Mouse (Mus musculus): ENCODE results near the gene Fip1l1. TPM values are rescaled to one million over a fixed set of nuclear protein-coding genes. Genes with fewer than 3 reads are reported as not detected.

Gene Fip1l1
- polyA plus RNA-seq, 1 experiment, result 63.2 TPM

DNA sequence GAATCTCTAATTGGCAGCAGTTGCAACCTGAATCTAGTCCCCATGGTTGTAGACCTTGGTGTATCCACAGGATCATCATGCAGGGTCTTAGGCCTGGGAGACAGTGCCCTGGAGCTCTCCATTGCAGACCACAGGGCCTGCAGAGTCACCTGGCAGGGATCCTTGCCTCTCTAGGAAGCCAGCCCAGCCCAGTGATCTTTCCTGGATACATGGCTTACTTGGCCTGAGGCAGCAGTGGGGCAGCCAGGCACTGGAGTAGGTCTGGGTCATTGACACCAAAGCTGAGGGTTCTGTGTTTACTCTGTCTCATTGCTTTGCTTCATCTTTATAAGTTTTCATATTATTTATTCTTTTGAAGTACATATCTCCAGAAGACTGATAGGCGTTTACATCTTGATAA, 25.9 kb downstream of the Fip1l1 start:
- no peak overlapping the region for H3K27ac ChIP-seq (ENCODE audit: insufficient read depth, low read depth, low read length)
- no peak for TF ChIP-seq POLR2A (IDR thresholded peaks at IDR 0.05; ENCODE audit: borderline replicate concordance, low read depth, low read length)
- H3K4me1 ChIP-seq (ENCODE audit: control insufficient read depth, insufficient read depth, low read length), result no peaks in the 10 kb centered on the region
- no peak overlapping the region for H3K4me3 ChIP-seq (ENCODE audit: insufficient read depth, low read length)

DNA sequence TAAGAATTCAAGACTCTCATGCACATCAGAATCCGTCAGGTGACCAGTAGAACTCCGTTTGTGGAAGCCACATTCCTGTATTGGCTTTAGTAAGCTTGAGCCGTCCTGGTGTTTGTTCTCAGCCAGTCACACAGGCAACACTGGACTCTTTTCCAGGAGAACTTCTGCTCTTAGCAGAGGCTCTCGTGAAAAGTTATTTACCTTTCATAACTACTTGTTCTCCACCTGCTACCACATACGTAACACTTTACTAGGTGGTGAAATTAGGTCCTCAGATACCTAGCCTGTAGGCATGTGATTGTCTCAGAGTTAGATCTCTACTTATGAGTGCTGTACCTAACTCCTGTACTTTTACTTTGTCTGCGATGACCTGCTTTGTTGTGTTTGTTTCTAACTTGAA, 36.5 kb downstream of the Fip1l1 start:
- H3K4me3 ChIP-seq (ENCODE audit: insufficient read depth, low read length), result no peak overlapping the region
- TF ChIP-seq CTCF (IDR thresholded peaks at IDR 0.05; ENCODE audit: low read depth, low read length) (no peak), POLR2A (IDR thresholded peaks at IDR 0.05; ENCODE audit: borderline replicate concordance, low read depth, low read length) (no peak)
- peaks cover 2% of the 10 kb centered on the region; the same call in 1 of the 2 replicates for H3K4me1 ChIP-seq (ENCODE audit: control insufficient read depth, insufficient read depth, low read length)
- no peak overlapping the region for H3K27ac ChIP-seq (ENCODE audit: insufficient read depth, low read depth, low read length)

DNA sequence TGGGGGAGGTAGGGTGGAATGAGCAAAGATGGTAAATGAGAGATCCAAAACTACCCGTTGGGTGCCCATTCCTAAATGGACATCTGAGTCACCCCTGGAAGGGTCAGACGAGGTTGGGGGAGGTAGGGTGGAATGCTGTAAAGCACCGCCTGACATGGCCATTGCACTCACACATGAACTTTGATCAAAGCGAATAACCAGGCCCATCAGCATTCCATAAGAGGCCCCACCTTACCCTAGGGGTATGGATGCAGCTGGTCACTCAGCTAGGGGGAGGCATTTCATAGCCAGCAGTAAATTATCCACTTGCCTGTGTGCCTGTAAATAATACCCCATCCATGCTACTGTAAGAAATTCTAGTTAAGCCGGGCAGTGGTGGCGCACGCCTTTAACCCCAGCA, 53.9 kb downstream of the Fip1l1 start:
- TF ChIP-seq CTCF (IDR thresholded peaks at IDR 0.05; ENCODE audit: low read depth, low read length) (no peak), POLR2A (IDR thresholded peaks at IDR 0.05; ENCODE audit: borderline replicate concordance, low read depth, low read length) (no peak)
- Histone ChIP-seq H3K4me1 (ENCODE audit: control insufficient read depth, insufficient read depth, low read length) (no peaks in the 10 kb centered on the region), H3K27ac (ENCODE audit: insufficient read depth, low read depth, low read length) (no peak overlapping the region), H3K4me3 (ENCODE audit: insufficient read depth, low read length) (no peak overlapping the region)

DNA sequence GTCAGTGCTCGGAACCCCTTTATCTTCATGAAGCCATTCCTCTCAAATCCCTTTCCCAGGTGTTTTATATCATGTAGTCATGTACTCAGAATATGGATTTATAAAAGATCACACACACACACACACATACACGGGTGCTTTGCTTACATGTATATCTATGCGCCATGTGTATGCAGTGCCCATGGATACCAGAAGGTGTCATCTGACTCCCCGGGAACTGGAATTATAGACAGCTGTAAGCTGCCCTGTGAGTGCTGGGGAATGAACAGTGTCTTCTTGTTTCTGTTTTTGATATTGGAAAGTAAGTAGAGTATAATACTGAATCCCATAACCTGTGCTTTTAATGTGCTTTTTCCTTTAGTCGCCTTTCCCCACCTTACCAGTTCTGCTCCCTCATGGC, 56.2 kb downstream of the Fip1l1 start:
- H3K4me1 ChIP-seq (ENCODE audit: control insufficient read depth, insufficient read depth, low read length), result no peaks in the 10 kb centered on the region
- no peak overlapping the region for H3K27ac ChIP-seq (ENCODE audit: insufficient read depth, low read depth, low read length)
- TF ChIP-seq POLR2A (IDR thresholded peaks at IDR 0.05; ENCODE audit: borderline replicate concordance, low read depth, low read length), result no peak
- no peak overlapping the region for H3K4me3 ChIP-seq (ENCODE audit: insufficient read depth, low read length)

DNA sequence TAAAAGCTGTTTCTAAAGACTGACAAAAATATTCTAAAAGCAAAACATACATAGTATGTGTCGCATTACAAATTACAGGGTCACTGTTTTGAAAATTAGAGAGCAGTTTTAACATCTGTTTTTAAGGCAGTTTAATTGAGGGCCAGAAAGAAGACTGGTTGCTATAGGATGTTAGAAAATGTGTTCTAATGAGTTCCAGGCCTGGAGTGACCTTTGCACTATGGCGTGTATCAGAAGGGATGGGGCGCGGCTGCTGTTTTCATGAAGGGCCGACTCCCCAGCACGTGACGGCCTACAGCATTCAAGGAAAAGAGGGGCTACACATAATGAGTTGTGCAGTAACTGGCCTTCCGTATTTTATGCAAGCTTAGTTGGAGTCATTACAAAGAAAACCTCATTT, 57.9 kb downstream of the Fip1l1 start:
- no peak for TF ChIP-seq CTCF (IDR thresholded peaks at IDR 0.05; ENCODE audit: low read depth, low read length)
- TF ChIP-seq POLR2A (IDR thresholded peaks at IDR 0.05; ENCODE audit: borderline replicate concordance, low read depth, low read length), result no peak
- Histone ChIP-seq H3K4me1 (ENCODE audit: control insufficient read depth, insufficient read depth, low read length) (no peaks in the 10 kb centered on the region), H3K4me3 (ENCODE audit: insufficient read depth, low read length) (no peak overlapping the region), H3K27ac (ENCODE audit: insufficient read depth, low read depth, low read length) (no peak overlapping the region)

DNA sequence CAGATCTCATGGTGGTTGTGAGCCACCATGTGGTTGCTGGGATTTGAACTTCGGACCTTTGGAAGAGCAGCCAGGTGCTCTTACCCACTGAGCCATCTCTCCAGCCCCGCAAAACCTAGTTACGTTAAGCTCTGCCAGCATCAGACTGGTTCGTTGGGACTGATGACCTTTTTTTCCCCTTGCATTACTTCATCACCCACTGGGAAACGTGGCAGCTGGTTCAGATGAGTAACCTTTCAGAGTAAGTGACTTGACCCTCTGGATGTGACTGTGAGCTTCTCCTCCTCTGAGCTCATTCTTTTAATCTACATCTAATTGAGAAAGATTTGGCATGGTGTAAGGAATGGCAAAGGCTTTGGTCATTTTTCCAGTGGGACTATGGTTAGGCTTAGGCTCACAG, 64.8 kb downstream of the Fip1l1 start:
- Histone ChIP-seq H3K4me3 (ENCODE audit: insufficient read depth, low read length) (no peak overlapping the region), H3K4me1 (ENCODE audit: control insufficient read depth, insufficient read depth, low read length) (no peaks in the 10 kb centered on the region), H3K27ac (ENCODE audit: insufficient read depth, low read depth, low read length) (no peak overlapping the region)
- no peak for TF ChIP-seq POLR2A (IDR thresholded peaks at IDR 0.05; ENCODE audit: borderline replicate concordance, low read depth, low read length)
- no peak for TF ChIP-seq CTCF (IDR thresholded peaks at IDR 0.05; ENCODE audit: low read depth, low read length)

DNA sequence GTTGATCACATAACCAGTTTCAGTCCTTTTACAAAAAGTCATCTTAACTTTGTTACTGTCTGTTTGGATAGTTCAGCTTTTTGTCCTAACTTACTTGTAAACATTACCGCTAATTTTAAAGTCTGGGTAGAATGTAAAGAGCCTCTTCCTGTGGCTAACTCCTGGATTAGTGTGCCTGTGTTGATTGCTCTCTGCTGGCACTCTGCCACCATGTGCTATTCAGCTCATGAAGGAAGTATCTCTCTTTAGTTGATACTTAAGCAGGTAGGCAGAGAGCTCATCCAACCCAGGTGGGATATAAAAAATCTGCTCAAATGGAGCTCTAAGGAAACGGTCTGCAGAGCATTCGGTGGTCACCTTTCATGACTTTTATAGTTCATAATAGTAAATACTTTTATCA, 65.9 kb downstream of the Fip1l1 start:
- Histone ChIP-seq H3K27ac (ENCODE audit: insufficient read depth, low read depth, low read length) (no peak overlapping the region), H3K4me3 (ENCODE audit: insufficient read depth, low read length) (no peak overlapping the region), H3K4me1 (ENCODE audit: control insufficient read depth, insufficient read depth, low read length) (no peaks in the 10 kb centered on the region)
- TF ChIP-seq CTCF (IDR thresholded peaks at IDR 0.05; ENCODE audit: low read depth, low read length) (no peak), POLR2A (IDR thresholded peaks at IDR 0.05; ENCODE audit: borderline replicate concordance, low read depth, low read length) (no peak)

DNA sequence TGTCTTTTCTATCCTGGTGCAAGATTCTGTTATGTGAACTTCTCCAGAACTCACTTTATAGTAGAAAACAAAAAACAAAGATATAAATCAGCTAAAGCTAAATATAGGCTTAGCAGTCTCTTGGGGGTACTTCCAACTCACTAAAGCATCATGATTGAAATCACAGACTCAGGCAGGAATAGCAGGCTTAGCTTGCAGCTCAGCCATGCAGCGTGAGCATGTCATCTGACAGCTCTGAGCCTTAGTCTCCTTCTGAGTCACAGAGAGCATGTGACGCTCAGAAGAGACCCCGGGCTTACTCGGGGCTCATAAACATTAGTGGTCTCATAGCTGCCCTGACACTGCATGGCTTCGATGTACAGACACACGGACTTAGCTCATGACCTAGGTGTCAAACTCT, 66.7 kb downstream of the Fip1l1 start:
- Histone ChIP-seq H3K4me3 (ENCODE audit: insufficient read depth, low read length) (no peak overlapping the region), H3K27ac (ENCODE audit: insufficient read depth, low read depth, low read length) (no peak overlapping the region), H3K4me1 (ENCODE audit: control insufficient read depth, insufficient read depth, low read length) (no peaks in the 10 kb centered on the region)
- TF ChIP-seq CTCF (IDR thresholded peaks at IDR 0.05; ENCODE audit: low read depth, low read length), result no peak
- TF ChIP-seq POLR2A (IDR thresholded peaks at IDR 0.05; ENCODE audit: borderline replicate concordance, low read depth, low read length), result no peak

DNA sequence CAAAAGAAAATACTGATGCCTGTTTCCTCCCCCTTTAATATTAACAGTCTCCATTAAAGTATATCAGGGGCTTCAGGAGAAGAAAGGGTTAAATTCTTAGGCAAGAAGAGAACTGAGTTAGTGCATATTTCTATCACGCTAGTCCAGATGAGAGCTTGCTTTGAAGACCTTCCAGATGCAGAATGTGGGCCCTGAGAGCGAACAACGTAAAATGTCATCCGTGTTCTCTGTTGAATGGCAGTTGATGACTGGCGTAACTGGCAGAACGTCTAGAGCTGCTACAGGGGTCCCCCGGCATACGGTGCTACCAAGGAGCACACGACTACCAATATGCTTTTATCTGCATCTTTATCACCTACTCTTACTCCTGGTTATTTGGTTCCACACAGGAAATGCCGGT, 67.1 kb downstream of the Fip1l1 start:
- no peaks in the 10 kb centered on the region for H3K4me1 ChIP-seq (ENCODE audit: control insufficient read depth, insufficient read depth, low read length)
- no peak overlapping the region for H3K4me3 ChIP-seq (ENCODE audit: insufficient read depth, low read length)
- no peak overlapping the region for H3K27ac ChIP-seq (ENCODE audit: insufficient read depth, low read depth, low read length)
- no peak for TF ChIP-seq CTCF (IDR thresholded peaks at IDR 0.05; ENCODE audit: low read depth, low read length)
- no peak for TF ChIP-seq POLR2A (IDR thresholded peaks at IDR 0.05; ENCODE audit: borderline replicate concordance, low read depth, low read length)

DNA sequence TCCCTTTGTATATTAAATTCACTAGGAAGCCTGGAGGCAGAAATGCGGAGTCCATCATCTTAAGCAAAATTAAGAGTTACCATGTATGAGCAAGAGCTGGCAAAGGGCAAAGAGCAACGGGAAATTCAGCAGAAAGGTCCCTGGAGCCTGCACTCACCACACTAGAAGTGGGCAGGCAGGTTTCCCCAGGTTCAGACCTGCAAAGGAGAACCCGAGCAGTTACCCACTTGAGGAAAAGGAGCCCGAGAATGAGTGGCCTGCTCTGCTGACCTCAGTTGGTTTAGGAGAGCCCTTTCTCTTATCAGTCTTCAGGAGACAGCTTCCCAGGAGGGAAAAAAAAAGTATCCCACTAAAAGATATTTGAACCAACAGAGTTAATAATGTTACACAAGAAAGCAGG, 68.1 kb downstream of the Fip1l1 start:
- no peak for TF ChIP-seq POLR2A (IDR thresholded peaks at IDR 0.05; ENCODE audit: borderline replicate concordance, low read depth, low read length)
- no peak for TF ChIP-seq CTCF (IDR thresholded peaks at IDR 0.05; ENCODE audit: low read depth, low read length)
- Histone ChIP-seq H3K4me3 (ENCODE audit: insufficient read depth, low read length) (no peak overlapping the region), H3K4me1 (ENCODE audit: control insufficient read depth, insufficient read depth, low read length) (no peaks in the 10 kb centered on the region), H3K27ac (ENCODE audit: insufficient read depth, low read depth, low read length) (no peak overlapping the region)

DNA sequence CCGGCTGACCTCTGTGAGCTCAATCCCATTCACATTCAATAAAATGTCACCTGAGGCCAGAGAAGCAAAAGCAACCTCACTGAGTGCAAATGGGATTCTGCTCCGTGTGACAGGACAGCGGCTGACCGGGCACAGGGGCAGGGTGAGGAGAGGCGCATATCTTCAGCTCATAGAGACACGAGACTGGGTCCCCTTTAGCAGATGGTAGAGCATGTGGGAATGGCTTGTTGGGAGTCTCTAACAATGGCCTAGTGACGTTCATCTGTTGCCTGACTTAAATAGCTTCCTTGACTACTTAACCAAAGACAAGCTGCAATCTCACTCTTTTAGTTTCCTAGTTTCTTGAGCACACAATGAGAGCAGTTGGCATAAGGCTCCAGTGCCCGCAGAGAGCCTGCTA, 71.0 kb downstream of the Fip1l1 start:
- H3K4me1 ChIP-seq (ENCODE audit: control insufficient read depth, insufficient read depth, low read length), result no peaks in the 10 kb centered on the region
- H3K27ac ChIP-seq (ENCODE audit: insufficient read depth, low read depth, low read length), result no peak overlapping the region
- H3K4me3 ChIP-seq (ENCODE audit: insufficient read depth, low read length), result no peak overlapping the region
- TF ChIP-seq POLR2A (IDR thresholded peaks at IDR 0.05; ENCODE audit: borderline replicate concordance, low read depth, low read length), result no peak
- no peak for TF ChIP-seq CTCF (IDR thresholded peaks at IDR 0.05; ENCODE audit: low read depth, low read length)

Data from bone marrow macrophage, adult 2 months (primary cell).